Mouse (Mus musculus): ENCODE data around the gene Pimreg. TPM values are rescaled to one million over a fixed set of nuclear protein-coding genes. Genes with fewer than 3 reads are reported as not detected.

The Pimreg gene
- total RNA-seq, 2 experiments from 2014 or later, result not detected

DNA sequence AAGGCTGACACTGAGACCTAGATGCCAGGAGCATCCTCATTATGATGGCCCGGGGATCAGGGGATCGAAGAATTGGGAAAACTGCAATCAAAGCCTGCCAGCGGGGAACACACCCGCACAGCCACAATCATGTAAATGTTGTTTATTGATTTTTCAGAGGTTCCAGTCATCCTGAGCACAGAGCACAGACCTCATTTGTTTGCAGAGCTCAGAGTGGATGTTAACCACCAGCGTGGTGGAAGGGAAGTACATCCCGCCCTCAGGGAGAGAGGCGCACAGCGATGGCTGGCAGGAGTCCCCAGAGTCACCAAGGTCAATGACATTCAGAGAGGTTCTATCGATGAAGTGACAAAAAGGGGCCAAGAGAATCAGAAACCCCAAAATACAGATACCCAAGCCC is 14.0 kb upstream of the Pimreg start:
- DNase-seq (ENCODE audit: low spot score in 2 of 2), result no peak

GRCm38 (mm10) chr11:72029143-72029542 is 12.7 kb upstream of the Pimreg start:
- DNase-seq (ENCODE audit: low spot score in 2 of 2), result peak; percentile 58 to 61

DNA sequence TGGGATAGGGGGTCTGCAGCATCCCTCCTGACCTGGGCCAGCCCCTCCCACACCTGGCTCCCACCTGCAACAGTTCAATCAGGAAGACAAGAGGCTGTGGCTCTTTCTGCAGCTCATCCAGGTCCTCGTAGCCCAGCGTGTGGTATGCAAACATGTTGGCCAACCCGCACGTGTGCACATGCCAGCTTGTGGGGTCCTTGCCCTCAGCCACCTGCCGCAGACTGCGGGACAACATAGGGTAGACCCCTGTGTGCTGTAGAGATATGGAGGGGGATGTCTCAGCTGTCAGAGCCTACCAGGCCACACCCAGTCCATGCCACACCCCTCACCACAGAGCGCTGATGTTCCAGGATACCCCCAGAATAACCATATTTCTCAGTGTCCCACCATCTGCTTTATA is 10.5 kb upstream of the Pimreg start:
- no peak for DNase-seq (ENCODE audit: low spot score in 2 of 2)

- no peak for DNase-seq (ENCODE audit: low spot score in 2 of 2)
Observed at GRCm38 (mm10) chr11:72032091-72032490, 9.7 kb upstream of the Pimreg start.

GRCm38 (mm10) chr11:72032589-72032988 is 9.2 kb upstream of the Pimreg start:
- DNase-seq (ENCODE audit: low spot score in 2 of 2), result no peak

GRCm38 (mm10) chr11:72037409-72037808 is 4.4 kb upstream of the Pimreg start, which contains the start of gene Aipl1:
TSS of gene Aipl1 (minus strand) at chr11:72037509.
- no peak for DNase-seq (ENCODE audit: low spot score in 2 of 2)

- DNase-seq (ENCODE audit: low spot score in 2 of 2), result peak; percentile 80
Observed at GRCm38 (mm10) chr11:72037996-72038395, 3.8 kb upstream of the Pimreg start.

GRCm38 (mm10) chr11:72039599-72040386 is 2.0 kb upstream of the Pimreg start:
- DNase-seq (ENCODE audit: low spot score in 2 of 2), result no peak

DNA sequence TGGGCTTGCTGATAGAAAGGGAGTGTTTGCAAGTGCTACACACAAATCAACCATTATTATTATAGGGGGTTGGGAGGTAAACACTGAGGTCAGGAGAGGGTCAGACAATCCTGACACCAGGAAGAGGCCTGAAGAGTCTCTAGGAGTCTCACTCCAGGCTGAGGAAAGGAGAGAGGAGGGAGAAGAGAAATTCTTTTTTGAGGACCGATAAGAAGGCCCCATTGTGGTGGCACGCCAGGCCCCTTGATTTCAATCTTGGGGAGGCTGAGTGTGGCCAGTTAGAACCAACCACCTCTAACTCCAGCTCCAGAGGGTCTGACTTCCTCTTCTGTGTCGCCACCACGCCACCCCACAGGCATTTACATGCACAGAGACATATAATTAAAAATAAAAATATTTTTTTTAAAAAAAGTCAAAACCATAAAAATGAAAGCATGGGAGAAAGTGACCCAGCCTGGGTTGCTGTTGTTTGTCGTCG is 503 bp upstream of the Pimreg start:
- no peak for DNase-seq (ENCODE audit: low spot score in 2 of 2)

GRCm38 (mm10) chr11:72042631-72043030 is 799 bp downstream of the Pimreg start:
- no peak for DNase-seq (ENCODE audit: low spot score in 2 of 2)

DNA sequence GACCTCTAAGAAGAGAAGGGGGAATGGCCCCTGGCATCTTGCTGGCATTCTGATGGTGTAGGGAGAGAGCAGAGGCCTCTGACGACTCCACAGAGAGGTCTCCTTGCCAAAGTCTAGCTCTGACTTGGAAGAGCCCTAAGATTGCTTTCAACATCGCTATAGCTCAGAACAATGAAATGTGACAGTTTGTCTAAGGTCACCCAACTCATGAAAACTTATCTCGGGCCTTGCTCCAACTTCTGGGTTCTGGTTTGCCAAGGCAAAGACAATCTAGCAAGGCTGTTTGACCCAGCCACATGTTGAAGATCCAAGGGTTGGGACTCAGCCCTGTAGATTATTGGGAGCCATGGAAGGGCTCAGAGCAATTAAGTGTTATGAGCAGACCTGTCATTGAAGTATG is 2.4 kb downstream of the Pimreg start:
- no peak for DNase-seq (ENCODE audit: low spot score in 2 of 2)

DNA sequence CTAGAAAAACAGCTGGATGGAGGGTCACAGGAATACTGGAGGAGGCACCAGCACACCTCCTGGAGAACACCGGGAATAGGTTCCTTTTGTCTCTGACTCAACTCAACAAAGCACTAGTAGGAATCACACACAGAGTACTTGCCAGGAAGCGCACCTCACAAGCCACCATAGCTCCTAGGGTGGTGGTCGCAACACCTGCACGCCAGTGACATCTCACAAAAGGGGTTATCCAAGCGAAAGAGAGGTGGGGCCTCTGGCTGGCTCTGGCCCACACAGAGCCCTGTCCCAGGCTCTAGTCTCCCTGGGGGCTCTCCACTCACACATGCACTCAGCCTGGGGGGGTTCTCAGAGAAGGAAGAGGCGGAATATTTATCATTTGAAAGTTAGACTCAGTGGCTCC is 6.9 kb downstream of the Pimreg start:
- no peak for DNase-seq (ENCODE audit: low spot score in 2 of 2)

DNA sequence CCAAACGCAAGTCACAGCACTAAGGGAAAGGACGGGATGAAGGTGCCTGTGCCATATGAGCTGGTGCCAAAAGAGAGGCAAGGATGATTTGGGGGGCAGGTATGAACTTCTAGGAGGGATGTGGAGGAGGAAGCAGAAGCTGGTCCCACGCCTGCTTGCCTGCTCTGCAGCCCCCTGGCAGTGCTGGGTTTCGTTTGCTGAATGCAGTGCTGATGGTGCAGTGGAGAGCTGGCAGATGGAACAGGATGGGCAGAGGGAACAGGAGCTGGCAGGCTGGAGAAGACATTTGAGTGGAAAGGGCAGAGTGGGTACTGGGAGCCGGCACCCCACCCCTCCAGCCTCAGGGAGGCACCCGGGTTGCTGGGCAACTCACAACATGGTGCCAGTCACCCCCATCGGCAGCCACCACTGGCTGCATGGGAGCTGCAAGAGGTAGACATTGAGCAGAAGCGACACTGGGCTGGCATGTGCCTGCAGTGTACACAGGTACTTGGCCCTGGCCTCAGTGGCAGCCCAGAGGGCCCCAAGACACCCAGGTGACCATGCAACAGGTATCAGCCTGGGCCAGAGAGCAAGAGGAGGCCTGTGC is 7.4 kb downstream of the Pimreg start:
- no peak for DNase-seq (ENCODE audit: low spot score in 2 of 2)

DNA sequence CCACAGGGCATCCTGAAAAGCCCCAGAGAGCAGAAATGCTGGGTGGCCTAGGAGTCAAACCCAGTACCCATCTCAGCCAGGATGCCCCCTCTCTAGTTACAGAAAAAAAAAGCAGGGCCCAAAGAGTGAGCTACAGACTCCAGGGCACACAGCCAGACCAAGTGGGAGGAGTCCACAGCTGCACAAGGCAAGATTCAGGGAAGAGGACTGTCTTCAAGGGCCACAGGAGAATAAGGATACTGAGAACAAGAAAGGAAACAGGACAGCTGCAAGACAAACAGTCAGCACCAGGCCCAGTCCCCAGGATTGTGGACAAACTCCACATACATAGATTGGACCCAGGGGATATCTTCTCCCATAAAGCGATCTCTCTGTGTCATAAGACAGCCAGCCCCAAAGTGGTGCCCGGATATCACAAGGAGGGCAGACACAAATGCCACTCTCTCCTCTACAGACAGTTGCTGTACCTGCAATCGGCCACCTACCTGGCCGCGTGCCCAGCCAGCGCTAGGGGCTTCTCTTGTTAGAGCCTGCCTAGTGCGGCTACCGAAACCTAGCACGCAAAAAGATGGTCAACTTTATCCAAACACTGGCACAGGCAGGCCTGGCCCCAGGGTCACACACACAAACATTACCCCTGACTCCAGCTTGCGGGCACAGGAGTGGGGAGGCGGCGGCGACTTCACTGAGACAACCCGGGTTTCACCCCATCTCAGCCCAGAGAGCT is 8.5 kb downstream of the Pimreg start:
- no peak for DNase-seq (ENCODE audit: low spot score in 2 of 2)

- DNase-seq (ENCODE audit: low spot score in 2 of 2), result peak; percentile 55 to 65
Observed at GRCm38 (mm10) chr11:72050895-72051858, 9.3 kb downstream of the Pimreg start.

GRCm38 (mm10) chr11:72052221-72052620 is 10.4 kb downstream of the Pimreg start:
- no peak for DNase-seq (ENCODE audit: low spot score in 2 of 2)

DNA sequence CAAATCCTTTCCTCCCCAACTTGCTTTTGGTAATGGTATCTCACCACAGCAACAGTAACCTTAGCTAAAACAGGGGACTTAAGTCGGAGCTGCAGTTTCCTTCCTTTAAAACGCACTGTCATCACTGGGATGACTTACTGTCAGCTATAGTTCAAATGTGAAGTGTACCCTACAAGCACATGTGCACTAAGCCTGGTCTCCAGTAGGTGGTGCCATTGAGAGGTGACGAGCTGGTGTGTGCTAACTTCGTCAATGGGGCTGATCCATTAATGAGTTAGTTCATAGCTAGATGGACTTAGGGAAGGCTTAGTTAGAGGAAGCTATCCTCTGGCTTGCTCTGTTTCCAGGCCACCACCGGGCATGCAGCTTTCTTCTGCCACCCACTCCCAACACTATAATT is 10.8 kb downstream of the Pimreg start:
- DNase-seq (ENCODE audit: low spot score in 2 of 2), result peak; percentile 81 to 84

GRCm38 (mm10) chr11:72055176-72055575 is 13.3 kb downstream of the Pimreg start:
- DNase-seq (ENCODE audit: low spot score in 2 of 2), result no peak

DNA sequence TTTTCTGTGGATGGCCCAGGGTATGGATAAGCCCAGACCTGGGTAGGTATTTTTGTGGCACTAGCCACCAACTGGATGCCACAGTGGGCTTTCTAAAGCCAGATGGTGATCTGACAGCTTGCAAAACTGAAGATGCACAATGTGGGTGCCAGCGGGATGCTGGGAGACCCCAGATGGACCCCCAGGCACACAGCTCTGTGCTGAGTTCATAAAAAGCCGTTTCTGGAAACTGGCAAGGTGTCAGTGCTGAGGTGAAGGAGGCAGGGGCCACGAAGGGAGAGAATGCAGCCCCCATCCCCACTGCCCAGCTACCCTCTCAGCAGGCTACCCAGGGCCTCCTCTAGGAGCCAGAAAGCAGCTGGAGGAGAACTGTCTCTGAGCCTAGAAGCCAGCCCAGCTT is 15.3 kb downstream of the Pimreg start:
- DNase-seq (ENCODE audit: low spot score in 2 of 2), result no peak

GRCm38 (mm10) chr11:72060416-72060815 is 18.6 kb downstream of the Pimreg start:
- DNase-seq (ENCODE audit: low spot score in 2 of 2), result no peak

DNA sequence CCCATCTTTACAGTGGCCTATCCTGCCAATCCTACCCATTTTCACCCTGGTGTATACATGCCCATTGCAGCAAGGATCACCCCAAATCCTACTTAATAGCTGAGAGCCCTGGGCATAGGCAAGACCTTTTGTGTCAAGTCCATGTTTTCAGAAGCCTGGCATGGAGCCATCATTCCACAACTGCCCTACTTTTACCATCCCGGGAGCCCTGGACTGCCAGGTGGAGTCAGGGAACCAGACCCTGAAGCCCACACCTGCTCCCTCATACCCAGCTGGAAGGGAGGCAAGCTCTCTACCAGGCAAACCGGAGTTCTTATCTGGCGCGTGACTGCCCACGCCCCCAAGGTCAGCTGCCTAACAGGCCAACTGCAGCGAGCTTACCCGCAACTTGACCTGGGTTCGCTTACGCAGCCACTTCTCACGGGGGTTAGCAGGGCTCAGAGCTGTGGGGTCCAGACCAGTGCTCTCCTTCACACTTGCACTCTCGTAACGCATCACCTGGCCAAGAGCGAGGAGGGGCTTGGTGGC is 19.3 kb downstream of the Pimreg start:
- DNase-seq (ENCODE audit: low spot score in 2 of 2), result no peak

All from left cerebral cortex, adult 18-20 months (tissue).